Mouse (Mus musculus): Measurements from ENCODE around the gene Jmjd1c.

GRCm38 (mm10) chr10:67151766-67152165, 55.8 kb downstream of the Jmjd1c start:
- TF ChIP-seq POLR2A (IDR thresholded peaks at IDR 0.05; ENCODE audit: control insufficient read depth, extremely low read depth, insufficient read depth, low read length, poor library complexity) = no peak
- TF ChIP-seq CTCF (IDR thresholded peaks at IDR 0.05; ENCODE audit: borderline replicate concordance, control insufficient read depth, extremely low read depth, insufficient read depth, low read length, poor library complexity) = no peak

Data from thymus, adult 2 months (tissue).